Mouse (Mus musculus): ENCODE data around the gene Nr2c2. TPM values are rescaled to one million over a fixed set of nuclear protein-coding genes. Genes with fewer than 3 reads are reported as not detected.

Gene Nr2c2
- total and polyA plus RNA-seq, 3 experiments: 12.2 to 14.3 (median 12.4) TPM

GRCm38 (mm10) chr6:92158801-92159200 lies 67.6 kb downstream of the Nr2c2 start:
- H3K4me3 ChIP-seq (replicated peaks in 1 of 3; ENCODE audit: low read depth in 2 of 3, low read length in 2 of 3, poor library complexity in 1 of 3): no peak overlapping the region
- in situ Hi-C loops (cut with MboI; ENCODE audit: low pct_ligation_motif_present, low pct_unique_long_range_greater_than_20kb, low sequenced_read_pairs): no loop called here
- H3K79me2 ChIP-seq (replicated peaks; ENCODE audit: control insufficient read depth, extremely low read depth, insufficient read depth, poor library complexity, severe bottlenecking): no peaks in the 10 kb centered on the region
- dilution Hi-C loops (cut with MboI; ENCODE audit: extremely low pct_ligation_motif_present, extremely low pct_unique_long_range_greater_than_20kb, low sequenced_read_pairs): no loop called here
- no peaks in the 10 kb centered on the region for H3K4me1 ChIP-seq (ENCODE audit: control insufficient read depth in 1 of 2, insufficient read depth in 2 of 2)
- no peak for TF ChIP-seq MXI1 (IDR thresholded peaks at IDR 0.05; ENCODE audit: low read depth, low read length)
- TF ChIP-seq MAX (IDR thresholded peaks at IDR 0.05; ENCODE audit: low read length): no peak
- TF ChIP-seq NELFE (IDR thresholded peaks at IDR 0.05; ENCODE audit: low read depth, low read length): no peak
- TF ChIP-seq TBP (conservative IDR thresholded peaks at IDR 0.05; ENCODE audit: low read depth, low read length): no peak
- no peak for TF ChIP-seq ZMIZ1 (IDR thresholded peaks at IDR 0.05; ENCODE audit: low read depth, low read length)
- TF ChIP-seq GABPA (IDR thresholded peaks at IDR 0.05; ENCODE audit: insufficient replicate concordance, low read depth, low read length): no peak
- TF ChIP-seq ZKSCAN1 (IDR thresholded peaks at IDR 0.05; ENCODE audit: borderline replicate concordance, low read depth, low read length): no peak
- no peak for TF ChIP-seq KAT2A (IDR thresholded peaks at IDR 0.05; ENCODE audit: insufficient replicate concordance, low read length)
- TF ChIP-seq CTCF (conservative IDR thresholded peaks at IDR 0.05 in 1 of 2, IDR thresholded peaks at IDR 0.05 in 1 of 2; ENCODE audit: low read depth in 2 of 2, low read length in 2 of 2): no peak
- no peak for TF ChIP-seq SIN3A (IDR thresholded peaks at IDR 0.05; ENCODE audit: low read length)
- TF ChIP-seq BHLHE40 (IDR thresholded peaks at IDR 0.05; ENCODE audit: low read depth, low read length): no peak
- no peak for TF ChIP-seq CHD1 (IDR thresholded peaks at IDR 0.05; ENCODE audit: low read depth, low read length)
- no peak for TF ChIP-seq MYC (IDR thresholded peaks at IDR 0.05; ENCODE audit: low read depth, low read length)
- TF ChIP-seq ZC3H11A (IDR thresholded peaks at IDR 0.05; ENCODE audit: low read depth, low read length): no peak
- no peak for TF ChIP-seq POLR2A (IDR thresholded peaks at IDR 0.05; ENCODE audit: low read depth, low read length)
- no peak for TF ChIP-seq ZNF384 (IDR thresholded peaks at IDR 0.05; ENCODE audit: low read depth, low read length)
- TF ChIP-seq JUN (IDR thresholded peaks at IDR 0.05; ENCODE audit: insufficient read depth, low read depth, low read length): no peak
- TF ChIP-seq E2F4 (IDR thresholded peaks at IDR 0.05; ENCODE audit: insufficient replicate concordance, low read depth, low read length): no peak
- TF ChIP-seq NRF1 (IDR thresholded peaks at IDR 0.05; ENCODE audit: low read depth, low read length): no peak
- no peak overlapping the region for H3K27ac ChIP-seq (ENCODE audit: insufficient read depth, low read depth)
- peaks cover 81 to 97% of the 10 kb centered on the region in 2 experiments for H3K36me3 ChIP-seq (replicated peaks in 1 of 2; ENCODE audit: control insufficient read depth in 1 of 2, insufficient read depth in 1 of 2, low read length in 1 of 2)
- H3K9me3 ChIP-seq (replicated peaks; ENCODE audit: low read length): no peaks in the 10 kb centered on the region
- no peak overlapping the region for H3K4me2 ChIP-seq (ENCODE audit: insufficient read depth, low read depth, poor library complexity, severe bottlenecking)
- H3K27me3 ChIP-seq (replicated peaks): no peaks in the 10 kb centered on the region
- DNase-seq (ENCODE audit: extremely low read depth): no peak
- no peak overlapping the region for H3K9ac ChIP-seq (ENCODE audit: insufficient read depth, low read depth)

DNA sequence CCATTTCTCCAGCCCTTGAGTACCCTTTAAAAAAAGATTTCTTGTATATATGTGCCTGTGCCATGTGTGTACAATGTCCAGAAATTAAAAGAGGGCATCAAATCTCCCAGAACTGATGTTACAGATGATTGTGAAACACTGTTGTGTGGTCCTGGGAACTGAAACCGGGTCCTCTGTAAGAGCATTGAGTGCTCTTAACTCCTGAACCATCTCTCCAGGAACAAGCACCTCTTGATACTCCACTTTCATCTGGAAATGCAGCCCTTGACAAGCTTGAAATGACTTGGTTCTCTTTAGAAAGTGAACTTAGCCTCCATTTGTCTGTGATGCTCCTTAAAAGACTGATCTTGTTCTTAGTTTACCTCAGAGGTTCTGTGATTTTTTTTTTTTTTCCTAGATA lies 71.5 kb downstream of the Nr2c2 start:
- no peak overlapping the region for H3K4me3 ChIP-seq (replicated peaks in 1 of 3; ENCODE audit: low read depth in 2 of 3, low read length in 2 of 3, poor library complexity in 1 of 3)
- no peak overlapping the region for H3K4me2 ChIP-seq (ENCODE audit: insufficient read depth, low read depth, poor library complexity, severe bottlenecking)
- no peak overlapping the region for H3K9ac ChIP-seq (ENCODE audit: insufficient read depth, low read depth)
- peaks cover 72 to 95% of the 10 kb centered on the region in 2 experiments for H3K36me3 ChIP-seq (replicated peaks in 1 of 2; ENCODE audit: control insufficient read depth in 1 of 2, insufficient read depth in 1 of 2, low read length in 1 of 2)
- no peak for DNase-seq (ENCODE audit: extremely low read depth)
- no peaks in the 10 kb centered on the region for H3K9me3 ChIP-seq (replicated peaks; ENCODE audit: low read length)
- H3K27me3 ChIP-seq (replicated peaks): no peaks in the 10 kb centered on the region
- dilution Hi-C loops (cut with MboI; ENCODE audit: extremely low pct_ligation_motif_present, extremely low pct_unique_long_range_greater_than_20kb, low sequenced_read_pairs): no loop called here
- peaks cover 2 to 14% of the 10 kb centered on the region in 2 experiments; a peak in 1 of 4 replicates for H3K4me1 ChIP-seq (ENCODE audit: control insufficient read depth in 1 of 2, insufficient read depth in 2 of 2)
- no peaks in the 10 kb centered on the region for H3K79me2 ChIP-seq (replicated peaks; ENCODE audit: control insufficient read depth, extremely low read depth, insufficient read depth, poor library complexity, severe bottlenecking)
- in situ Hi-C loops (cut with MboI; ENCODE audit: low pct_ligation_motif_present, low pct_unique_long_range_greater_than_20kb, low sequenced_read_pairs): no loop called here
- TF ChIP-seq USF2 (conservative IDR thresholded peaks at IDR 0.05; ENCODE audit: low read depth, low read length): no peak
- TF ChIP-seq MAX (IDR thresholded peaks at IDR 0.05; ENCODE audit: low read length): no peak
- TF ChIP-seq ZKSCAN1 (IDR thresholded peaks at IDR 0.05; ENCODE audit: borderline replicate concordance, low read depth, low read length): no peak
- TF ChIP-seq ZNF384 (IDR thresholded peaks at IDR 0.05; ENCODE audit: low read depth, low read length): no peak
- no peak for TF ChIP-seq RCOR1 (conservative IDR thresholded peaks at IDR 0.05; ENCODE audit: low read depth, low read length)
- no peak for TF ChIP-seq MXI1 (IDR thresholded peaks at IDR 0.05; ENCODE audit: low read depth, low read length)
- no peak for TF ChIP-seq GABPA (IDR thresholded peaks at IDR 0.05; ENCODE audit: insufficient replicate concordance, low read depth, low read length)
- TF ChIP-seq MAZ (IDR thresholded peaks at IDR 0.05; ENCODE audit: low read depth, low read length): no peak
- no peak overlapping the region for H3K27ac ChIP-seq (ENCODE audit: insufficient read depth, low read depth)
